Mouse (Mus musculus) liver, adult 2 months (tissue): ENCODE data around the gene Fam3c.

Experiments used
- CTCF ChIP-seq: fragments of 200-500 bp; IDR thresholded peaks from 2 replicates; pipeline ENCODE4 v1.5.1; 2011; ENCODE audit warnings: low read depth, low read length, control low read depth
- POLR2A ChIP-seq: fragments of 200-500 bp; IDR thresholded peaks from 2 replicates; pipeline ENCODE4 v1.6.1; 2011; ENCODE audit warnings: low read length, control low read depth; ENCODE audit not compliant: insufficient read depth; ENCODE audit errors: extremely low read depth

- TF ChIP-seq POLR2A (no peak), CTCF (no peak)
These were observed 88.0 kb downstream of the Fam3c start for GRCm38 (mm10) chr6:22267807-22268667.
